Mouse (Mus musculus) hindbrain, postnatal 0 days (tissue): ENCODE measurements around the gene Rptor. TPM values are rescaled to one million over a fixed set of nuclear protein-coding genes. Genes with fewer than 3 reads are reported as not detected.

ENCODE experiments used
- ATAC-seq: fragments of 200-750 bp; cut with Nextera tagmentation; 2 replicates; pipeline ENCODE4 v1.8.0; 2017; ENCODE audit warnings: mild to moderate bottlenecking, moderate TSS enrichment, moderate library complexity
- DNase-seq: peaks from one replicate; pipeline ENCODE4 v3.0.0-alpha.2; 2015; ENCODE audit warnings: low spot score
- H3K27ac ChIP-seq: fragments of 300-500 bp; sonication (generic); 2 replicates; pipeline ENCODE4 v1.5.1; 2014; ENCODE audit warnings: mild to moderate bottlenecking
- H3K27me3 ChIP-seq: fragments of 300-500 bp; sonication (generic); 2 replicates; pipeline ENCODE4 v1.6.1; 2014; ENCODE audit warnings: low read length, mixed read lengths; ENCODE audit not compliant: insufficient read depth
- H3K36me3 ChIP-seq: fragments of 300-500 bp; sonication (generic); 2 replicates; pipeline ENCODE4 v1.6.1; 2014; ENCODE audit warnings: low read length, mixed read lengths; ENCODE audit not compliant: insufficient read depth
- H3K4me1 ChIP-seq: fragments of 300-500 bp; sonication (generic); 2 replicates; pipeline ENCODE4 v1.6.1; 2014; ENCODE audit warnings: antibody characterized with exemption, low read length, mixed read lengths; ENCODE audit not compliant: insufficient read depth
- H3K4me2 ChIP-seq: fragments of 300-500 bp; sonication (generic); 2 replicates; pipeline ENCODE4 v1.6.1; 2014; ENCODE audit warnings: low read depth, mild to moderate bottlenecking, low read length, moderate library complexity, mixed read lengths
- H3K4me3 ChIP-seq: fragments of 300-500 bp; sonication (generic); 2 replicates; pipeline ENCODE4 v1.5.1; 2014; ENCODE audit warnings: low read length
- H3K9ac ChIP-seq: fragments of 300-500 bp; sonication (generic); replicated peaks from 2 replicates; pipeline ENCODE4 v1.6.1; 2014; ENCODE audit warnings: mild to moderate bottlenecking, low read length, moderate library complexity, mixed read lengths
- H3K9me3 ChIP-seq: fragments of 300-500 bp; sonication (generic); 2 replicates; pipeline ENCODE4 v1.6.1; 2016; ENCODE audit warnings: low read length, mixed read lengths
- CTCF ChIP-seq: IDR thresholded peaks from 2 replicates; pipeline ENCODE4 v1.5.1; 2016; ENCODE audit warnings: antibody characterized with exemption, control low read depth, low read depth
- WGBS: fragments of 180-500 bp; shearing (Covaris S2); extraction: QIAGEN DNeasy Blood & Tissue Kit; methylation state at CpG from one replicate; pipeline ENCODE4 v1.1.7; 2014; 5-methylcytosine and 5-hydroxymethylcytosine counted together
- polyA plus RNA-seq: library from polyadenylated mRNA; unstranded; fragments of >200 nt; fragmentation: Nextera tagmentation; extraction: Ambion mirVana; gene quantifications from 2 replicates; pipeline ENCODE4 v1.2.1, GENCODE M21; 2015
- total RNA-seq: library from RNA; depleted of rRNA; stranded (reverse); fragments of >200 nt; gene quantifications from 2 replicates; pipeline ENCODE4 v1.2.3, GENCODE M21; 2014

Rptor gene
- total and polyA plus RNA-seq, 2 experiments from 2014 or later, result 8.7 to 69.0 TPM

- H3K9ac ChIP-seq, result no peak overlapping the region
- no peak overlapping the region for H3K4me2 ChIP-seq
- no peak for TF ChIP-seq CTCF
- no peak overlapping the region for H3K27ac ChIP-seq
- 82% methylated on average over 2 of the region's 2 CpGs for WGBS
- no peak overlapping the region for H3K4me3 ChIP-seq
- ATAC-seq (no peak), DNase-seq (no peak)
- H3K9me3 ChIP-seq, result no peaks in the 10 kb centered on the region
- H3K27me3 ChIP-seq, result no peaks in the 10 kb centered on the region
- H3K4me1 ChIP-seq, result no peaks in the 10 kb centered on the region
- no peaks in the 10 kb centered on the region for H3K36me3 ChIP-seq
These were observed 25.0 kb upstream of the Rptor start for GRCm38 (mm10) chr11:119577721-119578120.

- Histone ChIP-seq H3K4me1 (no peaks in the 10 kb centered on the region), H3K9ac (no peak overlapping the region), H3K4me2 (no peak overlapping the region), H3K27me3 (no peaks in the 10 kb centered on the region), H3K4me3 (no peak overlapping the region), H3K36me3 (no peaks in the 10 kb centered on the region), H3K9me3 (no peaks in the 10 kb centered on the region), H3K27ac (no peak overlapping the region)
- WGBS, result 71% methylated on average over 4 of the region's 4 CpGs
- DNase-seq (no peak), ATAC-seq (no peak)
- TF ChIP-seq CTCF, result no peak
These were observed 16.2 kb upstream of the Rptor start for GRCm38 (mm10) chr11:119586511-119586910.

- H3K36me3 ChIP-seq, result no peaks in the 10 kb centered on the region
- no peak overlapping the region for H3K9ac ChIP-seq
- no peak overlapping the region for H3K4me2 ChIP-seq
- ATAC-seq, result no peak
- 67% methylated on average over 5 of the region's 5 CpGs for WGBS
- H3K27me3 ChIP-seq, result no peaks in the 10 kb centered on the region
- no peaks in the 10 kb centered on the region for H3K4me1 ChIP-seq
- no peak overlapping the region for H3K4me3 ChIP-seq
- no peaks in the 10 kb centered on the region for H3K9me3 ChIP-seq
- H3K27ac ChIP-seq, result no peak overlapping the region
- no peak for DNase-seq
- TF ChIP-seq CTCF, result no peak
These were observed 15.6 kb upstream of the Rptor start for GRCm38 (mm10) chr11:119587112-119587511.

- no peaks in the 10 kb centered on the region for H3K27me3 ChIP-seq
- no peak overlapping the region for H3K4me2 ChIP-seq
- no peak for TF ChIP-seq CTCF
- ATAC-seq (no peak), DNase-seq (no peak)
- H3K9me3 ChIP-seq, result no peaks in the 10 kb centered on the region
- 89% methylated on average over 7 of the region's 7 CpGs for WGBS
- H3K9ac ChIP-seq, result no peak overlapping the region
- H3K36me3 ChIP-seq, result no peaks in the 10 kb centered on the region
- no peak overlapping the region for H3K27ac ChIP-seq
- H3K4me3 ChIP-seq, result no peak overlapping the region
- H3K4me1 ChIP-seq, result no peaks in the 10 kb centered on the region
These were observed 13.5 kb upstream of the Rptor start for GRCm38 (mm10) chr11:119589242-119589641.

- no peaks in the 10 kb centered on the region for H3K36me3 ChIP-seq
- H3K4me1 ChIP-seq, result no peaks in the 10 kb centered on the region
- no peak overlapping the region for H3K27ac ChIP-seq
- no peak for ATAC-seq
- 44% methylated on average over 3 of the region's 3 CpGs for WGBS
- no peak for DNase-seq
- no peak overlapping the region for H3K4me2 ChIP-seq
- H3K9ac ChIP-seq, result no peak overlapping the region
- H3K27me3 ChIP-seq, result no peaks in the 10 kb centered on the region
- TF ChIP-seq CTCF, result no peak
- H3K9me3 ChIP-seq, result no peaks in the 10 kb centered on the region
- no peak overlapping the region for H3K4me3 ChIP-seq
These were observed 8.7 kb upstream of the Rptor start for GRCm38 (mm10) chr11:119593966-119594365.

GRCm38 (mm10) chr11:119598856-119599255 is 3.8 kb upstream of the Rptor start:
- no peak for ATAC-seq
- no peak for DNase-seq
- Histone ChIP-seq H3K4me1 (peaks cover under 1% of the 10 kb centered on the region), H3K4me2 (no peak overlapping the region), H3K9ac (no peak overlapping the region), H3K4me3 (no peak overlapping the region), H3K9me3 (no peaks in the 10 kb centered on the region), H3K27ac (no peak overlapping the region), H3K27me3 (no peaks in the 10 kb centered on the region), H3K36me3 (no peaks in the 10 kb centered on the region)
- no peak for TF ChIP-seq CTCF
- WGBS, result 51% methylated on average over 3 of the region's 3 CpGs

GRCm38 (mm10) chr11:119600286-119600685 is 2.4 kb upstream of the Rptor start:
- Histone ChIP-seq H3K4me3 (no peak overlapping the region), H3K27ac (no peak overlapping the region), H3K4me2 (no peak overlapping the region), H3K27me3 (no peaks in the 10 kb centered on the region), H3K9ac (no peak overlapping the region), H3K9me3 (no peaks in the 10 kb centered on the region), H3K4me1 (peaks cover 7% of the 10 kb centered on the region), H3K36me3 (no peaks in the 10 kb centered on the region)
- 91% methylated on average over 1 of the region's 1 CpGs for WGBS
- DNase-seq (no peak), ATAC-seq (no peak)
- TF ChIP-seq CTCF, result peak; percentile 31; the same call in 1 of the 2 replicates
